Mouse (Mus musculus): ENCODE data around the gene Mgat4d. TPM values are rescaled to one million over a fixed set of nuclear protein-coding genes. Genes with fewer than 3 reads are reported as not detected.

Mgat4d gene
- total RNA-seq, 1 experiment, result 0.31 TPM

GRCm38 (mm10) chr8:83392521-83392920 is 44.2 kb downstream of the Mgat4d start:
- in situ Hi-C loops (cut with MboI; ENCODE audit: low sequenced_read_pairs in 2 of 2, unreplicated experiment in 2 of 2), result no loop called here
- Histone ChIP-seq H3K9me3 (ENCODE audit: control insufficient read depth, insufficient read depth, low read depth, low read length) (no peaks in the 10 kb centered on the region), H3K4me3 (ENCODE audit: insufficient read depth in 1 of 2, low read depth in 1 of 2, low read length in 2 of 2, poor library complexity in 1 of 2, severe bottlenecking in 1 of 2) (no peak overlapping the region), H3K9ac (ENCODE audit: insufficient read depth, low read depth, low read length, poor library complexity, severe bottlenecking) (no peak overlapping the region), H3K36me3 (ENCODE audit: control insufficient read depth, insufficient read depth, low read length, poor library complexity, severe bottlenecking) (no peaks in the 10 kb centered on the region), H3K27ac (ENCODE audit: insufficient read depth, low read depth, low read length, poor library complexity, severe bottlenecking) (peak overlapping the region; percentile 60; the same call in 1 of the 2 replicates), H3K4me1 (ENCODE audit: control insufficient read depth in 2 of 2, insufficient read depth in 2 of 2, low read length in 2 of 2, poor library complexity in 1 of 2) (peaks cover 0 to 13% of the 10 kb centered on the region in 2 experiments; a peak in 3 of 4 replicates)
- DNase-seq (ENCODE audit: low read depth, low spot score), result no peak
- TF ChIP-seq MAFK (IDR thresholded peaks at IDR 0.05; ENCODE audit: insufficient read depth, low read depth, low read length) (no peak), HCFC1 (IDR thresholded peaks at IDR 0.05; ENCODE audit: borderline replicate concordance, insufficient read depth, low read length) (no peak), ZC3H11A (IDR thresholded peaks at IDR 0.05; ENCODE audit: borderline replicate concordance, low read depth, low read length) (no peak), CHD2 (IDR thresholded peaks at IDR 0.05; ENCODE audit: low read depth, low read length) (no peak), ZNF384 (IDR thresholded peaks at IDR 0.05; ENCODE audit: low read depth, low read length) (no peak)

GRCm38 (mm10) chr8:83394325-83394724 is 46.1 kb downstream of the Mgat4d start:
- no peak overlapping the region for H3K4me3 ChIP-seq (ENCODE audit: insufficient read depth in 1 of 2, low read depth in 1 of 2, low read length in 2 of 2, poor library complexity in 1 of 2, severe bottlenecking in 1 of 2)
- no peak overlapping the region for H3K27ac ChIP-seq (ENCODE audit: insufficient read depth, low read depth, low read length, poor library complexity, severe bottlenecking)
- H3K36me3 ChIP-seq (ENCODE audit: control insufficient read depth, insufficient read depth, low read length, poor library complexity, severe bottlenecking), result no peaks in the 10 kb centered on the region
- H3K9me3 ChIP-seq (ENCODE audit: control insufficient read depth, insufficient read depth, low read depth, low read length), result no peaks in the 10 kb centered on the region
- DNase-seq (ENCODE audit: low read depth, low spot score), result no peak
- H3K4me1 ChIP-seq (ENCODE audit: control insufficient read depth in 2 of 2, insufficient read depth in 2 of 2, low read length in 2 of 2, poor library complexity in 1 of 2), result peaks cover 0 to 13% of the 10 kb centered on the region in 2 experiments; a peak in 3 of 4 replicates
- no peak for TF ChIP-seq HCFC1 (IDR thresholded peaks at IDR 0.05; ENCODE audit: borderline replicate concordance, insufficient read depth, low read length)
- no peak for TF ChIP-seq ZC3H11A (IDR thresholded peaks at IDR 0.05; ENCODE audit: borderline replicate concordance, low read depth, low read length)
- no peak for TF ChIP-seq ZNF384 (IDR thresholded peaks at IDR 0.05; ENCODE audit: low read depth, low read length)
- TF ChIP-seq CHD2 (IDR thresholded peaks at IDR 0.05; ENCODE audit: low read depth, low read length), result no peak
- TF ChIP-seq MAFK (IDR thresholded peaks at IDR 0.05; ENCODE audit: insufficient read depth, low read depth, low read length), result no peak
- in situ Hi-C loops (cut with MboI; ENCODE audit: low sequenced_read_pairs in 2 of 2, unreplicated experiment in 2 of 2), result no loop called here
- H3K9ac ChIP-seq (ENCODE audit: insufficient read depth, low read depth, low read length, poor library complexity, severe bottlenecking), result no peak overlapping the region

GRCm38 (mm10) chr8:83396680-83397079 is 48.4 kb downstream of the Mgat4d start:
- TF ChIP-seq ZC3H11A (IDR thresholded peaks at IDR 0.05; ENCODE audit: borderline replicate concordance, low read depth, low read length) (no peak), ZNF384 (IDR thresholded peaks at IDR 0.05; ENCODE audit: low read depth, low read length) (no peak), CHD2 (IDR thresholded peaks at IDR 0.05; ENCODE audit: low read depth, low read length) (no peak), MAFK (IDR thresholded peaks at IDR 0.05; ENCODE audit: insufficient read depth, low read depth, low read length) (no peak), HCFC1 (IDR thresholded peaks at IDR 0.05; ENCODE audit: borderline replicate concordance, insufficient read depth, low read length) (no peak)
- Histone ChIP-seq H3K4me1 (ENCODE audit: control insufficient read depth in 2 of 2, insufficient read depth in 2 of 2, low read length in 2 of 2, poor library complexity in 1 of 2) (peaks cover 0 to 13% of the 10 kb centered on the region in 2 experiments; a peak in 2 of 4 replicates), H3K27ac (ENCODE audit: insufficient read depth, low read depth, low read length, poor library complexity, severe bottlenecking) (no peak overlapping the region), H3K4me3 (ENCODE audit: insufficient read depth in 1 of 2, low read depth in 1 of 2, low read length in 2 of 2, poor library complexity in 1 of 2, severe bottlenecking in 1 of 2) (no peak overlapping the region), H3K36me3 (ENCODE audit: control insufficient read depth, insufficient read depth, low read length, poor library complexity, severe bottlenecking) (no peaks in the 10 kb centered on the region), H3K9me3 (ENCODE audit: control insufficient read depth, insufficient read depth, low read depth, low read length) (no peaks in the 10 kb centered on the region), H3K9ac (ENCODE audit: insufficient read depth, low read depth, low read length, poor library complexity, severe bottlenecking) (no peak overlapping the region)
- in situ Hi-C loops (cut with MboI; ENCODE audit: low sequenced_read_pairs in 2 of 2, unreplicated experiment in 2 of 2), result no loop called here
- DNase-seq (ENCODE audit: low read depth, low spot score), result no peak

GRCm38 (mm10) chr8:83397726-83398125 is 49.5 kb downstream of the Mgat4d start:
- H3K9me3 ChIP-seq (ENCODE audit: control insufficient read depth, insufficient read depth, low read depth, low read length), result no peaks in the 10 kb centered on the region
- in situ Hi-C loops (cut with MboI; ENCODE audit: low sequenced_read_pairs in 2 of 2, unreplicated experiment in 2 of 2), result no loop called here
- no peak overlapping the region for H3K4me3 ChIP-seq (ENCODE audit: insufficient read depth in 1 of 2, low read depth in 1 of 2, low read length in 2 of 2, poor library complexity in 1 of 2, severe bottlenecking in 1 of 2)
- no peak overlapping the region for H3K27ac ChIP-seq (ENCODE audit: insufficient read depth, low read depth, low read length, poor library complexity, severe bottlenecking)
- H3K36me3 ChIP-seq (ENCODE audit: control insufficient read depth, insufficient read depth, low read length, poor library complexity, severe bottlenecking), result no peaks in the 10 kb centered on the region
- TF ChIP-seq CHD2 (IDR thresholded peaks at IDR 0.05; ENCODE audit: low read depth, low read length), result no peak
- DNase-seq (ENCODE audit: low read depth, low spot score), result no peak
- H3K4me1 ChIP-seq (ENCODE audit: control insufficient read depth in 2 of 2, insufficient read depth in 2 of 2, low read length in 2 of 2, poor library complexity in 1 of 2), result peaks cover 0 to 11% of the 10 kb centered on the region in 2 experiments; a peak in 2 of 4 replicates
- H3K9ac ChIP-seq (ENCODE audit: insufficient read depth, low read depth, low read length, poor library complexity, severe bottlenecking), result no peak overlapping the region

- Histone ChIP-seq H3K9me3 (ENCODE audit: control insufficient read depth, insufficient read depth, low read depth, low read length) (no peaks in the 10 kb centered on the region), H3K27ac (ENCODE audit: insufficient read depth, low read depth, low read length, poor library complexity, severe bottlenecking) (no peak overlapping the region), H3K4me3 (ENCODE audit: insufficient read depth in 1 of 2, low read depth in 1 of 2, low read length in 2 of 2, poor library complexity in 1 of 2, severe bottlenecking in 1 of 2) (no peak overlapping the region), H3K4me1 (ENCODE audit: control insufficient read depth in 2 of 2, insufficient read depth in 2 of 2, low read length in 2 of 2, poor library complexity in 1 of 2) (no peaks in the 10 kb centered on the region; a peak in 1 of 4 replicates), H3K36me3 (ENCODE audit: control insufficient read depth, insufficient read depth, low read length, poor library complexity, severe bottlenecking) (no peaks in the 10 kb centered on the region), H3K9ac (ENCODE audit: insufficient read depth, low read depth, low read length, poor library complexity, severe bottlenecking) (no peak overlapping the region)
- in situ Hi-C loops (cut with MboI; ENCODE audit: low sequenced_read_pairs in 2 of 2, unreplicated experiment in 2 of 2), result no loop called here
- DNase-seq (ENCODE audit: low read depth, low spot score), result no peak
- TF ChIP-seq CHD2 (IDR thresholded peaks at IDR 0.05; ENCODE audit: low read depth, low read length), result no peak
- TF ChIP-seq HCFC1 (IDR thresholded peaks at IDR 0.05; ENCODE audit: borderline replicate concordance, insufficient read depth, low read length), result no peak
- TF ChIP-seq ZNF384 (IDR thresholded peaks at IDR 0.05; ENCODE audit: low read depth, low read length), result no peak
Measured at GRCm38 (mm10) chr8:83405548-83405947, 57.3 kb downstream of the Mgat4d start.
